Mouse (Mus musculus) MN1 (cell line): ENCODE data around the gene Krtap4-6.
"Not testable (repeated sequence)": the region's sequence is repeated elsewhere in the genome, so short reads cannot be mapped to it uniquely, and the experiment has no call there.

Experiments used
- DNase-seq: peaks from one replicate; pipeline ENCODE4 v3.0.0-alpha.2; 2016; ENCODE audit warnings: low spot score

Gene Krtap4-6

GRCm38 (mm10) chr11:99665860-99666259 is at the start of gene Krtap4-6:
Gene Krtap4-6 (minus strand): TSS chr11:99665960.
- no peak for DNase-seq

GRCm38 (mm10) chr11:99690463-99690862 is 24.7 kb upstream of the Krtap4-6 start, which contains the start of gene Gm14190:
Gene Gm14190 (minus strand): TSS chr11:99690740.
- no peak for DNase-seq

- not testable (repeated sequence) for DNase-seq
Observed at GRCm38 (mm10) chr11:99685235-99685634, 19.5 kb upstream of the Krtap4-6 start.

DNA sequence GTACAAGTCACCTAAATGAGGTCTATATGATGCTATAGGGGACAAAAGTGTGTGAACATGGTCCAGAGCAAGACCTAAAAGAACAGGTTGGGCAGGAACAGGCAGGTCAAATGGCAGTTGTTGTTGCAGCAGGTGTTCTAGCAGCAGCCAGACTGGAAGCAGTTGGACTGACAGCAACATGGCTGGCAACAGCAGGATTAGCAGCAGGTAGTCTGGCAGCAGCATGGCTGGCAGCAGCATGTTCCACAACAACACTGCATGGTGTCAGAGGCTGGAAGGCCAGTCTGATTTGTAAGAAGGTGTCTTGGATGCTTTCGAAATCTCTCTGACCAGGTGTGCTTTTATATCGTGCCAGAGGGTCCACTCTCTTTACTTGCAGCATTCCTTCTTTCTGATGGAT is 17.7 kb upstream of the Krtap4-6 start:
- no peak for DNase-seq

- DNase-seq, result no peak
Observed at GRCm38 (mm10) chr11:99662802-99663201, 3.0 kb downstream of the Krtap4-6 start.

DNA sequence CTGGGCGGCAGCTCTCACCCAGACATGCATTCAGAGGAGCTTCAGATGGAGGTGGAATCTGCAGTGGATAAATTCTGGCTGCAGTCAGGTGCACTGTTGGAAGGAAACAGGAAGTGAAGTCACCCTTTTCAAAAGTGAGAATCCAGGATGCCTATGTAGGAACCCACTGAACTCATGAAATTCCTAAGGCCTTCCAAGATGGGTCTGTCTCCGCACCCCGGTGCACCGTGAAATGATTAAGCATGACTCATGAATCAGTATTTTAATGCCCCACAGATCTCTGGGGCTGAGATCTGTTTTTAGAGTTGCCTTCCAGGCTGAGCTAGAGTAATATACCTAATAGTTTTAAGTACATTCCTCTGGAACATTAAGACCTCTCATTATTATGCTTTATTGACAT is 6.5 kb downstream of the Krtap4-6 start:
- DNase-seq, result no peak

DNA sequence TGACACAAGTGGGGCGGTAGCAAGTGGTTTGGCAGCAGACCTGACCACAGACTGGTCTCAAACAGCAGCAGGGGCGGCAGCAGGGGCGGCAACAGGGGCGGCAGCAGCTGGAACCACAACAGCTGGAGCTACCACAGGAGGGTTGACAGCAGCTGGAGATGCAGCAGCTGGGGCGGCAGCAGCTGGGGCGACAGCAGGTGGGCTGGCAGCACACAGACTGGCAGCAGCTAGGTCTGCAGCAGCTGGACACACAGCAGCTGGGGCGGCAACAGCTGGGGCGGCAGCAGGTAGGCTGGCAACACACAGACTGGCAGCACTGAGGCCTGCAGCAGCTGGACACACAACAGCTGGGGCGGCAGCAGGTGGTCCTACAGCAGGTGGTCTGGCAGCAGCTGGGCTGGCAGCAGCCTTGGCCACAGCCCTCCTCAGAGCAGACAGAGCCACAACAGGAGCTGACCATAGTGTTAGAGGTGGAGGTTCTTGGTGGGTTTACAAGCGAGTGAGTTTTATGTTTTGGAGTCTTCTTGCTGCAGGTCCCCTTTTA is 7.2 kb downstream of the Krtap4-6 start, which contains the start of gene Gm11563:
Gene Gm11563, minus strand, starts transcription at position 494 of the 544 bp plus-strand sequence.
- DNase-seq, result not testable (repeated sequence)

- no peak for DNase-seq
Observed at GRCm38 (mm10) chr11:99657051-99657450, 8.7 kb downstream of the Krtap4-6 start.

- DNase-seq, result no peak
Observed at GRCm38 (mm10) chr11:99650136-99650535, 15.6 kb downstream of the Krtap4-6 start, which contains the start of gene Gm11555. Gene Gm11555 (minus strand): TSS chr11:99650236.

GRCm38 (mm10) chr11:99646444-99646843 is 19.3 kb downstream of the Krtap4-6 start:
- DNase-seq, result no peak

- no peak for DNase-seq
Observed at GRCm38 (mm10) chr11:99644351-99644750, 21.4 kb downstream of the Krtap4-6 start.

- DNase-seq, result not testable (repeated sequence)
Observed at GRCm38 (mm10) chr11:99643635-99644139, 22.1 kb downstream of the Krtap4-6 start, which contains the start of gene Krtap4-7. Gene Krtap4-7 (minus strand): TSS chr11:99644089.

GRCm38 (mm10) chr11:99640926-99641325 is 24.8 kb downstream of the Krtap4-6 start:
- no peak for DNase-seq

DNA sequence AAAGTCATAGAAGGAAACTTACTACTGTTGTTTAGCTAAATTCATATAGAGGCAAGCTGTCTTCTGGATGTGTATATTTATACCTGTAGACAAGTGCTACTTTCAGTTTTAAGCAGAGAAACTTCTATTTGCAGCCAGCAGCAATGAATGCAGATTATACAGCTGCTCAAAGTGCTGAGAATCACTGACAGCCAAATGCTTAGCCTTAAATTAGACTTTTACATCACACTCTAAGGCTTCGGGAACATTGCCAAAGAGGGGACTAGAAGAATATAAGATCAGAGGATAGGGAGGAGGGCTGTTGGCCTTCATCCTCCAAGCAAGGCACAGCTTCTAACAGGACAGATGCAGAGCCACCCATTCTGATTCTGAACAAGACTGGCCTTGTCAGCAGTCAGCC is 28.7 kb downstream of the Krtap4-6 start:
- no peak for DNase-seq

DNA sequence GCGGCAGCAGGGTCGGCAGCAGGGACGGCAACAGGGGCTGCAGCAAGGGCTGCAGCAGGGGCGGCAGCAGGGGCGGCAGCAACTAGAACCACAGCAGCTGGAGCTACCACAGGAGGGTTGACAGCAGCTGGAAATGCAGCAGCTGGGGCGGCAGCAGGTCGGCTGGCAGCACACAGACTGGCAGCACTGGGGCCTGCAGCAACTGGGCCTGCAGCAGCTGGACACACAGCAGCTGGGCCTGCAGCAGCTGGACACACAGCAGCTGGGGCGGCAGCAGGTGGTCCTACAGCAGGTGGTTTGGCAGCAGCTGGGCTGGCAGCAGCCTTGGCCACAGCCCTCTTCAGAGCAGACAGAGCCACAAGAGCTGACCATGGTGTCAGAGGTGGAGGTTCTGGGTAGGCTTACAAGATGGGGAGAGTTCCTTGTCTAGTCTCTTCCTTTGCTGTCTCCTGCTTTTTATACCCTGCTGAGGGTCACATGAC is 31.1 kb downstream of the Krtap4-6 start, which contains the start of gene Krtap4-2:
Gene Krtap4-2, minus strand, starts transcription at position 432 of the 482 bp plus-strand sequence.
- DNase-seq, result no peak

DNA sequence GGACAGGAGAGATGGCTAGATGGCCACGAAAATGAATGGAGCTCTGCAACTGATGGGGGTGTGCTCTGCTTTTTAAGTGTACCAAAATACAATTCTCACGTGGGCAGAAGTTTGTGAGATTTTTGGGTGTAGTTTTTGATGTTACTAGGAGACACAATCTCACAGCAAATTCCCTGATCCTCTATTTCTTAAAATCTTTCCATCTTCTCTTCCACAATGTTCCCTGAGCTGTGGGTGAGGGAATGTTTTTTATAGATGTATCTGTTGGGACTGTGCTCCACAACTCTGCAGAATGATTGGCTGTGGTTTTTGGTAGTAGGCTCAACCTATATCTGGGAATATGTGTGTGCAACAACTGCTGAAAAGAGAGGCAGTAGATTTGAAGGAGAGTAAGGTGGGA is 32.5 kb downstream of the Krtap4-6 start:
- no peak for DNase-seq

DNA sequence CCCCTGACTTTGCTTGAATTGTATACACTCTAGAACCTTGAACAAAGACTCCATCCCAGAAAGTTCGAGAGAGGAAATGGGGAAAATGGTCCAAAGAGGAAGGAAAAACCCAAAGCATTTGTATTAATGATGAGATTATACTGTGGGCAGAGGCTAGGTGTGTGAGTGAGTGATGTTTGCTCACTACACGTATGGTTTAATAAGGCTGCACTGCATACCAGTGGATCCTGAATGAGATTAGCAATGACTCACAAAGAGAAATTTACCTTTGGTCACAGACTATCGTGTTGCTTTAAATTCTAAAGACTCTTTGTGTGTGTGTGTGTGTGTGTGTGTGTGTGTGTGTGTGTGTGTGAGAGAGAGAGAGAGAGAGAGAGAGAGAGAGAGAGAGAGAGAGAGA is 34.9 kb downstream of the Krtap4-6 start:
- DNase-seq, result no peak

GRCm38 (mm10) chr11:99628138-99628537 is 37.6 kb downstream of the Krtap4-6 start, which contains the start of gene Krtap4-1:
Gene Krtap4-1 (minus strand): TSS chr11:99628238.
- no peak for DNase-seq

- no peak for DNase-seq
Observed at GRCm38 (mm10) chr11:99620335-99620734, 45.4 kb downstream of the Krtap4-6 start, which contains the start of gene Gm11562. Gene Gm11562 (minus strand): TSS chr11:99620435.
